Mouse (Mus musculus): ENCODE data around the gene F9. TPM values are rescaled to one million over a fixed set of nuclear protein-coding genes. Genes with fewer than 3 reads are reported as not detected.
"Not testable (repeated sequence)": the region's sequence is repeated elsewhere in the genome, so short reads cannot be mapped to it uniquely, and the experiment has no call there.

F9 gene
- polyA plus RNA-seq (2015; fragmentation: Nextera tagmentation; extraction: Ambion mirVana): 0.10 TPM in 1 of 2 replicates, not detected in the other

DNA sequence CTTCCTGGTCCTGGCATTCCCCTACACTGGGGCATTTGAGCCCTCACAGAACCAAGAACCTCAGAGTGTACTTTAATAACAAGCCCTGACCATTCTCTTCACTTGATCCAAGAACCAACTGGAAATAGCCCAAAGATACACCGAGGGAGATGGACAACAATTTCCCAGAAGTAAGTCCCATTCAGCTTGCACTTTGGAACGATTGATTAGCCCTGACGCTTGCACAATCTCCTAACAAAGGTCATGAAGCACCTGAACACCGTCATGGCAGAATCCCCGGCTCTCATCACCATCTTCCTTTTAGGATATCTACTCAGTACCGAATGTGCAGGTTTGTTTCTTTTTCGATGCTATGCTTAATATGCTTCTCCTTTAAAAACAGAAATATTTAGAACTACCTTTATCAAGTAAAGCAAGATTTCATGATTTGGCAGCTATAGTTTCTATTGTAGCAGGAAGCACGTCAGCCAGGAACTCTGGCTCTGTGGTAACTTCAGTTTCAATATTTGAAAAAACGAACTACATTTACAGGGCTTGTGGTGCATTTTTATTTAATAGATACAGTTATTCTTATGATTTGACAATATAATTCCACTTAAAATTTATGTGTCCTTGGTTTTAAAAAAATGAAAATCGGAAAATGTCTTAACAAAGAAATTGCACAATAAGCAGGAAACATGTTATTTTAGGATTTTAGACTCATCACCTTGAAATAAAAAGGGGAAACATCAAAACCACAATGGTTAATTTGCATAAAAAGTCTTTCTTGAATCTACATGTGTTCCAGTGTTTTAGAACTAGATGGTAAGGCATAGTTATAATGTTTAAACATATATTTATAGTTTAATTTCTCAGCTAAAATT lies at the start of gene F9:
Gene F9, plus strand, starts transcription at position 244 of the 863 bp plus-strand sequence.
- Histone ChIP-seq H3K36me3 (no peaks in the 10 kb centered on the region), H3K27me3 (replicated peaks) (no peaks in the 10 kb centered on the region), H3K4me1 (no peaks in the 10 kb centered on the region), H3K9me3 (no peaks in the 10 kb centered on the region), H3K27ac (replicated peaks) (no peak within 1 kb of the TSS), H3K4me2 (no peak within 1 kb of the TSS), H3K9ac (no peak within 1 kb of the TSS), H3K4me3 (no peak within 1 kb of the TSS)
- 74% methylated on average over 10 of the region's 10 CpGs for WGBS
- no peak for ATAC-seq (ENCODE audit: extremely low read depth, insufficient number of reproducible peaks, low FRiP score, low TSS enrichment)

DNA sequence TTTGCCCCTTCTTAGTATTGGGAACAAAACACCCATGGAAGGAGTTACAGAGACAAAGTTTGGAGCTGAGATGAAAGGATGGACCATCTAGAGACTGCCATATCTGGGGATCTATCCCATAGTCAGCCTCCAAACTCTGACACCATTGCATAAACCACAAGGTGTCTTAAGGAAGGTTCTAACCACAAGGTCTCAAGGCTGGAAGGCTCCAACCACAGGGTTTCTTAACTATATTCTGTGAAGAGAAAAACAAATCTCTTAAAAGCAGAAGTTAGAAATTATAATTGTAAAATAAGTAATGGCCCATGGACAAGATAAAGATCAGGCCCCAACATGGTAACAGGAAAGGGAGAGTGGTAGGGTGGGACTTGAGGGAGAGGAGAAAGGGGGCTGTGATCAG lies 29.5 kb upstream of the F9 start:
- not testable (repeated sequence) for ATAC-seq (ENCODE audit: extremely low read depth, insufficient number of reproducible peaks, low FRiP score, low TSS enrichment)

DNA sequence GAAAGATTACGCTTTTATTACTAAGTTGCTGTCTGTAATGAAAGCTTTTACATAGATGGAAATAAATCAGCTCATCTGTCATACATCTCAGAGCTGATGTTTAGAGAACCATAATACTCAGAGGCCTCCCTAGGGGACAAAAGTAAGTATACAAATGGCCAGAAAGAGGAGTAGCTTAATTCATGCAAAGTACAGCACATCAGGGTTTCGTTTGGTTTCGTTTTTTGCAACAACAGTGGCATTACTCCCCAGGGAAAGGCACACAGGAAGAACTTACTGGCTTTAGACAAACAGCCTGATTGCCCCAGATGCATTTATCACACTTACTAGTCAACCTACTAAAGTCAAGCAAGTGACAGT lies 800 bp downstream of the F9 start:
- Histone ChIP-seq H3K27ac (replicated peaks) (no peak overlapping the region), H3K9me3 (no peaks in the 10 kb centered on the region), H3K36me3 (no peaks in the 10 kb centered on the region), H3K4me3 (no peak overlapping the region), H3K9ac (no peak overlapping the region), H3K4me2 (no peak overlapping the region), H3K4me1 (no peaks in the 10 kb centered on the region), H3K27me3 (replicated peaks) (no peaks in the 10 kb centered on the region)
- 67% methylated on average over 3 of the region's 3 CpGs for WGBS
- no peak for ATAC-seq (ENCODE audit: extremely low read depth, insufficient number of reproducible peaks, low FRiP score, low TSS enrichment)

More for the DNA sequence above, 29.5 kb upstream of the F9 start:
- H3K27me3 ChIP-seq (replicated peaks); H3K4me3 ChIP-seq; H3K27ac ChIP-seq (replicated peaks); H3K9me3 ChIP-seq; H3K4me2 ChIP-seq; H3K4me1 ChIP-seq; H3K9ac ChIP-seq; H3K36me3 ChIP-seq: not testable (repeated sequence)

DNA sequence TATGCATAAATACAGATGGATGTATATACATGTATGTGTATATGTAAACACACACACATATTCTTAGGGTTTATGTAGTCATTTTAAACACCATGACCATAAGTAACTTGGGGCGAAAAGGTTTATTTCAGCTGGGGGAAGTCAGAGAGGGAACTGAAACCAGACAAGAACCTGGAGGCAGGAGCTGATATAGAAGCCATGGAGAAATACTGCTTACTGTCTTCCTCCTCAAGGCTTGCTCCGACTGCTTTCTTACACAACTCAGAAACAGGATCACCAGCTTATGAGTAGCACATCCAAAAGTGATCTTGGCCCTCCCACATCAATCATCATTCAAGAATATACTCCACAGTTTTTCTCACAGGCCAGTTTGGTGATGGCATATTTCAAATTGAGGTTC lies 2.2 kb downstream of the F9 start:
- Histone ChIP-seq H3K9me3 (no peaks in the 10 kb centered on the region), H3K4me3 (no peak overlapping the region), H3K4me1 (no peaks in the 10 kb centered on the region), H3K4me2 (no peak overlapping the region), H3K27me3 (replicated peaks) (no peaks in the 10 kb centered on the region), H3K27ac (replicated peaks) (no peak overlapping the region), H3K36me3 (no peaks in the 10 kb centered on the region), H3K9ac (no peak overlapping the region)
- ATAC-seq (ENCODE audit: extremely low read depth, insufficient number of reproducible peaks, low FRiP score, low TSS enrichment): no peak
- 77% methylated on average over 2 of the region's 2 CpGs for WGBS

DNA sequence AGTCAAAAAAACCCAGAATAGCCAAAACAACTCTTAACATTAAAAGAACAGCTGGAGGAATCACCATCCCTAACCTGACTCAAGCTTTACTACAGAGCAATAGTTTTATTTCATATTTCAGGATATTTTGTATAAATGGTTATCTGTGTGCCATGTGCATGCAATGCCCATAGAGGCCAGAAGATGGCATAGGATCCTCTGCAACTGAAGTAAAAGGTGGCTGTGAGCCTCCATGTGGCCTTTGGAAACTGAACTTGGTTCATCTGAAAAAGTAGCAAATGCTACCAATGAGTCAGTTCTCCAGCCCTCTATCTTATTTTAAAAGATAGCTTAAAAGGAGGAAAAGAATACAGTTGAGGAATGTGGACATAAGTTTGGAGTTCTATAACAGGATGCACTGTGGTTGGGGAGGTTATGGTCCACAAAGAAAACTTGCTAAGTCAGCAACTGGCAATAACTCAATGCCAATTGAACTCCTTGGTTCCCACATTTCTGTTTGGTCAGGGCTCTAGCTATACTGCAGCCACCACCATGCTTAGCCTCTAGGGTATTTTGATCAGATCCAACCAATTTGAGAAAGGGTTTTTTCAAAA lies 13.9 kb downstream of the F9 start:
- Histone ChIP-seq H3K9ac (no peak overlapping the region), H3K4me1 (no peaks in the 10 kb centered on the region), H3K27me3 (replicated peaks) (no peaks in the 10 kb centered on the region), H3K27ac (replicated peaks) (no peak overlapping the region), H3K4me3 (no peak overlapping the region), H3K9me3 (no peaks in the 10 kb centered on the region), H3K4me2 (no peak overlapping the region), H3K36me3 (no peaks in the 10 kb centered on the region)
- ATAC-seq (ENCODE audit: extremely low read depth, insufficient number of reproducible peaks, low FRiP score, low TSS enrichment): no peak

DNA sequence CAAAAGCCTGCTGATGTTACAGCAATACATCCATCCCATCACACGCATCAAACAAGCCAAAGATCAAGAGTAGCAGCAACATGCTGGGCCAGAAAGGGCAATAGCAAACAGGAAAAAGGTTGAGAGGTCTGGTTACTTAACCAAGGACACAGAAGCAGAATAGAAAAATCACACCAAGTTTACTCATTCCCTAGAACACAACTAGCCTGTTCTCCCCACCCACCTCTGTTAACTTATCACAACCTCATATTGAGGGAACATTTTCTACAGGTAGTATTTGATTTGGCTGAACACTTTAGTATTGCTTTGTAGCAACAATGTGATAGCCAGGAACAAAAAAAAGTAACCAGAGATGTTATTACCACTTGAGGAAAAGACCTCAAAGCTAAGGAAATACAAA lies 15.3 kb downstream of the F9 start:
- WGBS: 83% methylated on average over 1 of the region's 1 CpGs
- H3K4me3 ChIP-seq: no peak overlapping the region
- no peaks in the 10 kb centered on the region for H3K4me1 ChIP-seq
- ATAC-seq (ENCODE audit: extremely low read depth, insufficient number of reproducible peaks, low FRiP score, low TSS enrichment): no peak
- no peaks in the 10 kb centered on the region for H3K9me3 ChIP-seq
- no peak overlapping the region for H3K9ac ChIP-seq
- no peaks in the 10 kb centered on the region for H3K27me3 ChIP-seq (replicated peaks)
- H3K36me3 ChIP-seq: no peaks in the 10 kb centered on the region
- no peak overlapping the region for H3K27ac ChIP-seq (replicated peaks)
- H3K4me2 ChIP-seq: no peak overlapping the region

DNA sequence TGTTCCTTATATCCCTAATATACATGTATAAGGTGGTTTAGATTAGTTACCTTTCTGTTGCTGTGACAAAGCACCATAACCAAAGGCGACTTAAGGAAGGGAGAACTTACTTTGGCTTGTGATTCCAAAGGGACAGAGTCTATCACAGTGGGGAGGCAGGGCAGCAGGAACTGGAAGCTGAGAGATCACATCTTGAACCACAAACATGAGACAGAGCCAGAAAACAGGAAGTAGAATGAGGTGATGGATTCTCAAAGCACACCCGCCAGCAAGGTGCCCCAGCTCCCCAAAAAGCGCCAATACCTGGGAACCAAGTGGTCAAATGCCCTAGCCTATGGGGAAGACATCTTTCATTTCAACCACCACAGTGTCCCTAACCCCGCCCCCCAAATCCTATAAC lies 21.7 kb downstream of the F9 start:
- no peak for ATAC-seq (ENCODE audit: extremely low read depth, insufficient number of reproducible peaks, low FRiP score, low TSS enrichment)
- no peaks in the 10 kb centered on the region for H3K27me3 ChIP-seq (replicated peaks)
- H3K4me3 ChIP-seq: no peak overlapping the region
- H3K4me1 ChIP-seq: no peaks in the 10 kb centered on the region
- H3K4me2 ChIP-seq: no peak overlapping the region
- H3K9ac ChIP-seq: no peak overlapping the region
- WGBS: 68% methylated on average over 4 of the region's 4 CpGs
- no peak overlapping the region for H3K27ac ChIP-seq (replicated peaks)
- H3K36me3 ChIP-seq: no peaks in the 10 kb centered on the region
- no peaks in the 10 kb centered on the region for H3K9me3 ChIP-seq

DNA sequence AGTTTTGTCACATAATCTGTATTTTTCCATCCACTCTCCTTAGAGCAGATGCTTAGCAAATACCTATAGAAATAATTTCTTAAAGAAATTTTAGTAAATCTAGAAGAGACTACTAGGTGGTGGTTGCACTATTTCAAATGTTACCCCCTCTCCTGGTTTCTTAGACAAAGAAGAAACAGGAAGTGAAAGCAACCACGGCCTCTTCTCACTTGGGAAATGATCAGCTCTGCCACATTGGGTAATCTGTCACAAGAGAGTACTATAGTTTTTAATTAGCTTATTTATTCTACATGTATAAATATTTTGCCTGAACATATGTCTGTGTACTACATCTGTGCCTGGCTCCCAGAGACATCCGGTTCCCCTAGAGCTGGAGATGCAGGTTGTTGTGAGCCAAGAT lies 22.3 kb downstream of the F9 start:
- no peaks in the 10 kb centered on the region for H3K27me3 ChIP-seq (replicated peaks)
- H3K4me3 ChIP-seq: no peak overlapping the region
- no peaks in the 10 kb centered on the region for H3K36me3 ChIP-seq
- H3K27ac ChIP-seq (replicated peaks): no peak overlapping the region
- no peak for ATAC-seq (ENCODE audit: extremely low read depth, insufficient number of reproducible peaks, low FRiP score, low TSS enrichment)
- no peak overlapping the region for H3K4me2 ChIP-seq
- no peaks in the 10 kb centered on the region for H3K9me3 ChIP-seq
- H3K9ac ChIP-seq: no peak overlapping the region
- no peaks in the 10 kb centered on the region for H3K4me1 ChIP-seq
- 71% methylated on average over 2 of the region's 2 CpGs for WGBS

DNA sequence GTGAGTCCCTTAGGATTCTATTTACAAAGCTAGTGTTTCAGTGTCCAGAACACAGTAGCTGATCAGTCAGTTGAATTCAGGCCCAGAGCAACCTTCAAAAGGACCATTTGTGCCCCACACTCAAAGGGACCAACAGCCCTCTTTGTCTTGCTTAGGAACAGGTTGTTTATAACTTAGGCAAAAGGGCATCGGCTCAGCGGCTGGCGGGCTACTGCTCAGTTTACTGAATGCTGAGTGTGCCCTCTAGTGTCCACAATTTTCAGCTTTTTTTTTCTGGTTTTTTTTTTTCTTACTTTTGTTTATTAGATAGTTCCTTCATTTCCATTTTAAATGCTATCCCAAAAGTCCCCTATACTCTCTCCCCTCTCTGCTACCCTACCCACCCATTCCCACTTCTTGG lies 27.4 kb downstream of the F9 start:
- H3K9ac ChIP-seq: no peak overlapping the region
- H3K27me3 ChIP-seq (replicated peaks): no peaks in the 10 kb centered on the region
- no peak overlapping the region for H3K4me3 ChIP-seq
- no peak for ATAC-seq (ENCODE audit: extremely low read depth, insufficient number of reproducible peaks, low FRiP score, low TSS enrichment)
- H3K27ac ChIP-seq (replicated peaks): no peak overlapping the region
- no peaks in the 10 kb centered on the region for H3K9me3 ChIP-seq
- WGBS: 8% methylated on average over 3 of the region's 3 CpGs
- H3K4me2 ChIP-seq: no peak overlapping the region
- no peaks in the 10 kb centered on the region for H3K36me3 ChIP-seq
- H3K4me1 ChIP-seq: no peaks in the 10 kb centered on the region

DNA sequence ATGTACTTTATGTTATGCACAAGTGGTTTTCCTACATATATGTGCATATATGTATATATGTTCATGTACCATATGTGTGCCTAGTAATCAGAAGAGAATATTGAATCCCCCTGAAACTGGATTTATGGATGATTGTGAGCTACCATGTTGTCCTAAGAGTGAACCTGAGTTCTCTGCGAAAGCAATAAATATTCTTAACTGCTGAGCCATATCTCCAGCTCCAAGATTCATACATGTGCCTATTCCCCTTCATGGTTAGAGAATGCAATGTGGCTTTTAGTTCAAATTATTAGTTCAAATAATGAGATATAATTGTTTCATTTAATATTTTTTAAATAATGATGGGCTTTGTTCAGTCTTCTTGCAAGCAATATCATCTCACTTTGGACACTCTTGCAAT lies 55.5 kb downstream of the F9 start:
- WGBS: 85% methylated on average over 1 of the region's 1 CpGs
- Histone ChIP-seq H3K27ac (replicated peaks) (no peak overlapping the region), H3K4me3 (no peak overlapping the region), H3K9ac (no peak overlapping the region), H3K4me1 (no peaks in the 10 kb centered on the region), H3K27me3 (replicated peaks) (no peaks in the 10 kb centered on the region), H3K36me3 (no peaks in the 10 kb centered on the region), H3K4me2 (no peak overlapping the region), H3K9me3 (no peaks in the 10 kb centered on the region)
- no peak for ATAC-seq (ENCODE audit: extremely low read depth, insufficient number of reproducible peaks, low FRiP score, low TSS enrichment)

DNA sequence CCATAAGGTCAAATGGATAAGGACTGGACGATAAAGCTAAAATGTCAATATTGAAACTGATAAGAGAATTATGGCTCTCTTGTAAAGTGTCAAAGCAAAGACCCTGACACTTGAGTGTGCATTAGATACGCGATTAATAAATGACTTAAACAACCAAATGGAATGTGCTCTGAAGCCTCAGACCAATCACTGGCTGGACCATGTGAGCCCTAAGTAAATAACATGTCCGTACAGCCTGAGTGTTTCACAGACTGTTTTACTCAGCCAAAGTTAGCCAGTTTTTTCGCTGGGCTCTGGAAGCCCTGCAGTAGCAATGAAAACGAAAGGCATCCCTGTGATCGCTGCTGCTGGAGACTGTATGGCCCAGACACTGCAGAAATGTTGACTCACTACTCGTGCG lies 55.9 kb downstream of the F9 start:
- no peaks in the 10 kb centered on the region for H3K9me3 ChIP-seq
- 68% methylated on average over 9 of the region's 9 CpGs for WGBS
- no peak overlapping the region for H3K4me3 ChIP-seq
- H3K27ac ChIP-seq (replicated peaks): no peak overlapping the region
- no peaks in the 10 kb centered on the region for H3K36me3 ChIP-seq
- H3K27me3 ChIP-seq (replicated peaks): no peaks in the 10 kb centered on the region
- H3K9ac ChIP-seq: no peak overlapping the region
- ATAC-seq (ENCODE audit: extremely low read depth, insufficient number of reproducible peaks, low FRiP score, low TSS enrichment): no peak
- no peaks in the 10 kb centered on the region for H3K4me1 ChIP-seq
- H3K4me2 ChIP-seq: no peak overlapping the region

DNA sequence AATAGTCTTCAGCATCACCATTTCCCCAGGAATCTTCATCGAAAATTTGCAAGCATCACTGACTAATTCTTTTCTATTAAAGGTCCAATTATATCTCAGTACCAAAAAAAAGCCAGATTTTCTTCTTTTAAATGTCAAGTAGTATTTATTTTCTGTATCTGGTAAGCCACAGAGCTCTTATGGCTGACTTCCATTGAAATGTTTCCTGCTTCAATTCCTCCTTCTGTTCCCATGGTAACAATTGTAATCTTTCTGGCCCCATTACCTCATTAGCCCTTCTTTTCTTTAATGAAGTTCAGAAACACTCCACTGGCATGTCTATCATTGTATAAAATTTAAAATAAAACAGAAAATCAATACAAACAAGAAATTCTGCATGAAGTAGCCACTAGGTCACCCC lies 76.1 kb downstream of the F9 start:
- H3K4me1 ChIP-seq: no peaks in the 10 kb centered on the region
- H3K9ac ChIP-seq: no peak overlapping the region
- H3K27me3 ChIP-seq (replicated peaks): no peaks in the 10 kb centered on the region
- H3K36me3 ChIP-seq: no peaks in the 10 kb centered on the region
- WGBS: 78% methylated on average over 1 of the region's 1 CpGs
- ATAC-seq (ENCODE audit: extremely low read depth, insufficient number of reproducible peaks, low FRiP score, low TSS enrichment): no peak
- H3K4me2 ChIP-seq: no peak overlapping the region
- H3K4me3 ChIP-seq: no peak overlapping the region
- no peak overlapping the region for H3K27ac ChIP-seq (replicated peaks)
- H3K9me3 ChIP-seq: no peaks in the 10 kb centered on the region

Measured in heart, embryonic 13.5 days (tissue).